ENCODE assay signal across 11 mouse cellular contexts in genomic region chr7:34917998-34918397, GRCm38 (mm10).
"Had no signal": no experiment of that assay in that cellular context is flagged by ENCODE, and none has a peak within 500 bp of the region (broad histone marks: within the 10 kb centered on the region; RNA-seq: fewer than 3 reads in every experiment).

No protein-coding gene starts in this region.

- DNase-seq: layer of hippocampus, postnatal 36 days; midbrain, embryonic 14.5 days; retina, postnatal 1 day; right cerebral cortex, postnatal 4 days had no signal

- H3K9ac ChIP-seq: limb, embryonic 15.5 days; liver, embryonic 12.5 days; neural tube, embryonic 12.5 days had no signal

- H3K9me3 ChIP-seq: limb, embryonic 15.5 days; liver, embryonic 12.5 days; midbrain, embryonic 10.5 days; neural tube, embryonic 12.5 days had no signal

- ATAC-seq: inflammation-experienced regulatory T-cells, adult 6 months; liver, embryonic 12.5 days had no signal

- H3K27ac ChIP-seq: limb, embryonic 15.5 days; liver, embryonic 12.5 days; midbrain, embryonic 10.5 days; neural tube, embryonic 12.5 days; stomach, postnatal 0 days had no signal

- H3K27me3 ChIP-seq: limb, embryonic 15.5 days; liver, embryonic 12.5 days; neural tube, embryonic 12.5 days had no signal

- H3K36me3 ChIP-seq: neural tube, embryonic 12.5 days had no signal

- H3K4me2 ChIP-seq: limb, embryonic 15.5 days; liver, embryonic 12.5 days; neural tube, embryonic 12.5 days had no signal

- H3K4me3 ChIP-seq: limb, embryonic 15.5 days; liver, embryonic 12.5 days; midbrain, embryonic 10.5 days; myocyte; neural tube, embryonic 12.5 days had no signal
